Mouse (Mus musculus) fat pad, adult 2 months (tissue): Measurements from ENCODE around the gene Timm10.

Source experiments
- DNase-seq: peaks from one replicate; pipeline ENCODE4 v3.0.0-alpha.2; 2011; ENCODE audit warnings: low read depth, low spot score; ENCODE audit errors: extremely low read depth

Gene Timm10

DNA sequence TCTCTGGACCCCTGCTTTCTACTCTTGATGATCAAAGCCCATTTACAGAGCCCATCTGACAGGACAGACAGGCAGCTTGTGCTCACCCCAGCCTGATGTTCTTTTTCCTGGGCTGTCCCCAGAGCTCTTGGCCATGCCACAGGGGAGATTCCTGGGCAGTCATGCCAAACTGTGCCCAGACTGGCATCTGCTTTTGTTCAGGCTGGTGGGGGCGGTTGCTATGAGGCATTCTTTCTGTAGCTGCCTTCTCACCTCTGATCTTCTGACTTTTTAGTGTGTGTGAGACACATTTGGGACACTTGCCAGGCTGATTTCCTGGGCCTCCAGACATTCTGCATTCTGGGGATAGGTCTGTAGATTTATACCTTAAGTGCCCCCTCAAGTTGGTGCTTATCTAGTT is 31.8 kb downstream of the Timm10 start:
- DNase-seq, result no peak

GRCm38 (mm10) chr2:84859991-84860780 is 33.4 kb downstream of the Timm10 start:
- DNase-seq, result no peak

DNA sequence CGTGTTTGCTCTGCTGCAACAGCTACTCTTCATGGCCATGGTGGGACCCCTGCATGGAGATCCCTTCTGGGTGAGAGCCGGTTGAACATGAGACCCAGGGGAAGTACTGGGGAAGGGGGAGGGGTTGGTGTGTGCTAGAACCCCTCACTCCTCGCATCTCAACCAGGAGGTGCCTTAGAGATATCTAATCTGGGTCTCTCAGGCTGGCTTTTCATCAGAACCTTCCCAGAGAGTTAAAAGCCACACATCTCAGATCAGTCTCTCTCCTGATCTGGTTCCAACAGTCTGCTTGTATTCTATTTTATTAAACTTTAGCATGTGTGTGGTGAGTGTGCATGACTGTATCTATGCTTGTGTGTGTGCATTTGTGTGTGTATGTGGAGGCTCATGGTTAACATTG is 34.6 kb downstream of the Timm10 start:
- no peak for DNase-seq

DNA sequence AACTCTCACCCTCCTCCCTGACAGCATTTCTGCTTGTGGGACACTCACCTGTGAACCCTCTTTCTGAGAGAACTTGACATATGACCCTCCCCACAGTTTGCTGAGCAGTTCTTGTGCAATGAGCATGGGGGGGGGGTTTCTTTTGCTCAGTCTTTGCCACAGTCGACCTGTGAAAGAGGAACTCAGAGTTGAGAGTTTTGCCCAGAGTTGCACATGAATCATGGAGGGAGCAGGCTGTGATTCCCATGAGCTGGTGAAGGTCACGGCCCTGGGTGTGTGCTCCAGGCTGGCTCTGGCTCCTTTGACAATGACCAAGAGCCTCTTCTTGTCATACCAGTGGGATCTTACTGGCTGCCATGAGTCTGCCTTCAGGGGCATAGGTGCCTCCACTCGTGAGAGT is 35.4 kb downstream of the Timm10 start:
- no peak for DNase-seq

GRCm38 (mm10) chr2:84865616-84866571 is 39.1 kb downstream of the Timm10 start:
- no peak for DNase-seq

- no peak for DNase-seq
Measured at GRCm38 (mm10) chr2:84868521-84868943, 41.7 kb downstream of the Timm10 start.

DNA sequence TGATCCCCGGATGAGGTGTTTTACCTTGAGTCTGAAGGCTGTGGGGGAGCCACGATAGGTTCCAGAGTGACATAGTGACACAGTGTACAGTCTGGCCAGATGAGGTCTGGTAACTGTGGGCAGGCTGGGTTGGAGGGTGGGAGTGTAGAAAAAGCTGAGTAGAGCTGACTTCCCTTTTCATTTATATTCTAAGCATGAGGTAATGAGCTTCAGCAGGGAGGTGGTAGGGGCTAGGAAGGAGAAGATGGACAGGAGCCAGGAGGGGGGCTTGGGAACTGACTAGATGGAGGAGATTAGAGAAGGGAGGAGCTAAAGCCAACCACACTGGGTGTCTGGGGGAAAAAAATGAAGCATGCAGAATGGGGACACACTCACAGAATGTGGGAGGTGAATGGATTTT is 42.2 kb downstream of the Timm10 start:
- no peak for DNase-seq

GRCm38 (mm10) chr2:84870623-84871160 is 43.9 kb downstream of the Timm10 start:
- no peak for DNase-seq

- no peak for DNase-seq
Measured at GRCm38 (mm10) chr2:84872105-84872716, 45.4 kb downstream of the Timm10 start.

GRCm38 (mm10) chr2:84875842-84876241 is 49.0 kb downstream of the Timm10 start:
- DNase-seq, result no peak
